Mouse (Mus musculus) hindbrain, postnatal 0 days (tissue): ENCODE results near the gene Ecpas. TPM values are rescaled to one million over a fixed set of nuclear protein-coding genes. Genes with fewer than 3 reads are reported as not detected.

ENCODE experiments used
- ATAC-seq: fragments of 200-750 bp; cut with Nextera tagmentation; 2 replicates; pipeline ENCODE4 v1.8.0; 2017; ENCODE audit warnings: mild to moderate bottlenecking, moderate TSS enrichment, moderate library complexity
- DNase-seq: peaks from one replicate; pipeline ENCODE4 v3.0.0-alpha.2; 2015; ENCODE audit warnings: low spot score
- H3K27ac ChIP-seq: fragments of 300-500 bp; sonication (generic); 2 replicates; pipeline ENCODE4 v1.5.1; 2014; ENCODE audit warnings: mild to moderate bottlenecking
- H3K27me3 ChIP-seq: fragments of 300-500 bp; sonication (generic); 2 replicates; pipeline ENCODE4 v1.6.1; 2014; ENCODE audit warnings: low read length, mixed read lengths; ENCODE audit not compliant: insufficient read depth
- H3K36me3 ChIP-seq: fragments of 300-500 bp; sonication (generic); 2 replicates; pipeline ENCODE4 v1.6.1; 2014; ENCODE audit warnings: low read length, mixed read lengths; ENCODE audit not compliant: insufficient read depth
- H3K4me1 ChIP-seq: fragments of 300-500 bp; sonication (generic); 2 replicates; pipeline ENCODE4 v1.6.1; 2014; ENCODE audit warnings: antibody characterized with exemption, low read length, mixed read lengths; ENCODE audit not compliant: insufficient read depth
- H3K4me2 ChIP-seq: fragments of 300-500 bp; sonication (generic); 2 replicates; pipeline ENCODE4 v1.6.1; 2014; ENCODE audit warnings: low read depth, mild to moderate bottlenecking, low read length, moderate library complexity, mixed read lengths
- H3K4me3 ChIP-seq: fragments of 300-500 bp; sonication (generic); 2 replicates; pipeline ENCODE4 v1.5.1; 2014; ENCODE audit warnings: low read length
- H3K9ac ChIP-seq: fragments of 300-500 bp; sonication (generic); replicated peaks from 2 replicates; pipeline ENCODE4 v1.6.1; 2014; ENCODE audit warnings: mild to moderate bottlenecking, low read length, moderate library complexity, mixed read lengths
- H3K9me3 ChIP-seq: fragments of 300-500 bp; sonication (generic); 2 replicates; pipeline ENCODE4 v1.6.1; 2016; ENCODE audit warnings: low read length, mixed read lengths
- CTCF ChIP-seq: IDR thresholded peaks from 2 replicates; pipeline ENCODE4 v1.5.1; 2016; ENCODE audit warnings: antibody characterized with exemption, control low read depth, low read depth
- WGBS: fragments of 180-500 bp; shearing (Covaris S2); extraction: QIAGEN DNeasy Blood & Tissue Kit; methylation state at CpG from one replicate; pipeline ENCODE4 v1.1.7; 2014; 5-methylcytosine and 5-hydroxymethylcytosine counted together
- polyA plus RNA-seq: library from polyadenylated mRNA; unstranded; fragments of >200 nt; fragmentation: Nextera tagmentation; extraction: Ambion mirVana; gene quantifications from 2 replicates; pipeline ENCODE4 v1.2.1, GENCODE M21; 2015
- total RNA-seq: library from RNA; depleted of rRNA; stranded (reverse); fragments of >200 nt; gene quantifications from 2 replicates; pipeline ENCODE4 v1.2.3, GENCODE M21; 2014

Ecpas gene
- total and polyA plus RNA-seq, 2 experiments from 2014 or later = 36.6 to 53.0 TPM

DNA sequence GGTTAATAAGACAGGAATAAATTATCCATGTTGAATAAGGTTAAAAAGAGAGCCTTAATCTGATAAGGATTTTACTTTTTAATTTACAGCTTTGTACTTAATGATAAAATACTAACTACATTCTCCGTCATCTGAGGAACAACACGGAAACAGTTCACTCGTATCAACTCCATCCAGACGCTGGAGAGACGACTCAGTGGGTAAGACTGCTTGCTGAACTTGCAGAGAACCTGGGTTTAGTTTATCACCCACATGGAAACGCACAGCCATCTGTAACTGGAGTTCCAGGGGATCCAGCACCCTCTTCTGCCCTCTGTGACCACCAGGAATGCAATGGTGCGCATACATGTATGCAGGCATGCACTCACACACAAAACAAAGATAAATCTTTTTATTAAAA, 18.1 kb downstream of the Ecpas start:
- Histone ChIP-seq H3K27me3 (no peaks in the 10 kb centered on the region), H3K36me3 (no peaks in the 10 kb centered on the region), H3K9ac (no peak overlapping the region), H3K4me2 (no peak overlapping the region), H3K27ac (no peak overlapping the region), H3K4me3 (no peak overlapping the region), H3K9me3 (no peaks in the 10 kb centered on the region), H3K4me1 (no peaks in the 10 kb centered on the region)
- TF ChIP-seq CTCF = no peak
- DNase-seq (no peak), ATAC-seq (no peak)
- WGBS = 88% methylated on average over 7 of the region's 7 CpGs

DNA sequence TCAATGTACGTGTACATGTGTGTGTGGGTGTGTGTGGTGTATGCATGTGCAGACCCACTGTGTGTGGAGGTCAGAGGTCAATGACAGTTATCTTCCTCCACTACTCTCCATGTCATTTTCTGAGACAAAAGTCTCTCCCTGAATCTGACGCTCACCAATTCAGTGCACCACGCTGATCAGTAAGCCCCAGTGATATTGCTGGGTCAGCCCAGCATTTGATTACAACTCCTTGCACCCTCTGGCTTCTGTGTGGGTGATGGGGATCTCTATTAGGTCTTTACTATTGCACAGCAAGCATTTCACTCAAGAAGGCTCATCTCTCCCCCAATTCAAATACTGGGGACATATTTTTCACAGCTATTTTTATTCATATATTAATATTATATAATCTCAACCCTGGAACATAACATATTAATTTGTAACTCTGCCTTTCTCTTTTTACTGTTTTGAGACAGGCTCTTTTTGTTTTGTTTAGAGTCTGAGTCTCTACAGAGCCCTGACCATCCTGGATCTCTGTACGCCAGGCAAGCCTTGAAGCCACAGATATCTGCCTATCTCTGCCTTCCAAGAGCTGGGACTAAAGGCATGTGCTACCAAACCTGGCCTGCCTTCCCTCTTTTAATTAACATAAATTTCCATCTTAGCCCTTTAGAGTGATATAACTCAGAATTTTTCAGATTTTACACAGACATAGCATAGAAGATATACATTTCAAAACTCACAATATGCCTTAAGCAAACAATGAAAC, 22.3 kb downstream of the Ecpas start:
- no peaks in the 10 kb centered on the region for H3K27me3 ChIP-seq
- no peak overlapping the region for H3K27ac ChIP-seq
- no peak overlapping the region for H3K4me3 ChIP-seq
- ATAC-seq = no peak
- no peaks in the 10 kb centered on the region for H3K36me3 ChIP-seq
- 88% methylated on average over 4 of the region's 4 CpGs for WGBS
- no peaks in the 10 kb centered on the region for H3K9me3 ChIP-seq
- TF ChIP-seq CTCF = no peak
- H3K4me1 ChIP-seq = no peaks in the 10 kb centered on the region
- H3K4me2 ChIP-seq = no peak overlapping the region
- H3K9ac ChIP-seq = no peak overlapping the region
- no peak for DNase-seq

DNA sequence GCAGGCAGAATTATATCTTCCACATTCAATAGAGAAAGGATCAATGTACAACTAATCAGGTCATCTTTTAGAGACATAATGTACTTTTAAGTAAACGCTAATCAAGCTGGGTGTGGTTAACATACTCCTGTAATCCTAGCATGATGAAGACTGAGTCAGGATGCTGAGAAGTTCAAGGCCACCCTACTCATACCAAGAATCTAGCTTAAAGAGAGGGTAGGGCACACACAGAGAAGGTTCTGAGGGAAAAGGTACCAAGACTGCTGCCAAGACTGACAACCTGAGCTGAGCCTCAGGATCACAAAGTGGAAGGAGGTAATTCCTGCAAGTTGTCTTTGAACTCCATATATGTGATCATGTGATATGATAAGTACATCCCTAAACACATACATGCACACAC, 24.0 kb downstream of the Ecpas start:
- Histone ChIP-seq H3K4me2 (no peak overlapping the region), H3K36me3 (no peaks in the 10 kb centered on the region), H3K9me3 (no peaks in the 10 kb centered on the region), H3K4me3 (no peak overlapping the region), H3K27ac (no peak overlapping the region), H3K27me3 (no peaks in the 10 kb centered on the region), H3K9ac (no peak overlapping the region), H3K4me1 (no peaks in the 10 kb centered on the region)
- 87% methylated on average over 1 of the region's 1 CpGs for WGBS
- ATAC-seq = no peak
- TF ChIP-seq CTCF = no peak
- DNase-seq = no peak

DNA sequence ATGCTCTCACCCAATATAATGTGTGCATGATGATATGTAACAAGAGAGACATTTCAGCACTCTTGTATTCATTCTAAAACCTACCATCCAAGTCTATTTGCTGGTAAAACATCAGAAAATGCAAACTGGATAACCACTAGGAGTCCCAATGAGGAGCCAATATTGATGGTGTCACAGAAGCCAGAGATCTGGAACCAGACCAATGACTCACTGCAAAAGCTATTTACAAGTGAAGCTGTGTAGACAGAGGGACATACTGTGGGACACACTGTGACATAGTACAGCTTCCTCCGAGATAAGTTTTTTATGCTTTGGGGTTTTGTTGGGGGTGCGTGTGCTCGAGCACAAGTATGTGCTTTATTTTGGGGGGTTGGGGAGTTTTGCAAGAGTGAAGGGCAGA, 24.9 kb downstream of the Ecpas start:
- H3K27me3 ChIP-seq = no peaks in the 10 kb centered on the region
- H3K36me3 ChIP-seq = no peaks in the 10 kb centered on the region
- 93% methylated on average over 3 of the region's 3 CpGs for WGBS
- H3K4me2 ChIP-seq = no peak overlapping the region
- no peak overlapping the region for H3K4me3 ChIP-seq
- no peaks in the 10 kb centered on the region for H3K4me1 ChIP-seq
- no peaks in the 10 kb centered on the region for H3K9me3 ChIP-seq
- ATAC-seq = no peak
- no peak overlapping the region for H3K9ac ChIP-seq
- DNase-seq = no peak
- no peak overlapping the region for H3K27ac ChIP-seq
- TF ChIP-seq CTCF = no peak

DNA sequence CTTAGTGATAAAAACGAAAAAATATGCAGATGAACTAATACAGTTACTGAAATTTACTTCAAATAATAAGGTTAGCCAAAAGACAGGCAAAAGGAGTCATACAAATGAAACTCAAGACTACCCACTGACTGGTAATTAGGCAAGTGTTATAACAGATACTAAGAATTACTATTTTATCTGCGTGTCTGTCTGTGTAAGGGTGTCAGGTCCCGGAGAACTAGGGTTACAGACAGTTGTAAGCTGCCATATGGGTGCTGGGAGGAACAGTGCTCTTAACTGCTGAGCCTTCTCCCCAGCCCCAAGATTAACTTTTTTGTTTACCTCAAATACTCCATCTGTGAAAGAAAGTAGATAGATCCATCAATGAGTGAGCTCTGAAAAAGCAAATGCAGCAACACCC, 25.8 kb downstream of the Ecpas start:
- no peak overlapping the region for H3K27ac ChIP-seq
- no peak for DNase-seq

DNA sequence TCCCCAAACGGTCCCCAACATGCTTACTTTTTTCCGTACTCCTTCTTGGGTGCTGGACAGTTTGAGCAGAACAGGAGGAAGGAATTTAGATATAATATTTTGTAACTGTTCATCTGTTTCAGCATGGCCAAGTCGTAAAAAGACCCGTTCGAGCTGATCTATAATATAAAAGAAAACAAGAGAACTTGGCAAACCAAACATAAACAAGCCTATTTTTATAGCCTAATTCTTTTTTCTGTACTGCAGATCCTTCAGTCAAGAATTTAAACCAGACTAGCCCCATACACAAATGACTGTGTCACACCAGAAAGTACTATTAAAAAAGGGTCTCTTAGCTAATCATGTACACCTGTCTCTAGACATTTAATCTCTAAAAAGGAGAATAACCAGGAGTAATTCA, 27.2 kb downstream of the Ecpas start:
- TF ChIP-seq CTCF = no peak
- ATAC-seq = no peak
- H3K4me3 ChIP-seq = no peak overlapping the region

More for the DNA sequence above, 25.8 kb downstream of the Ecpas start:
- no peak for TF ChIP-seq CTCF
- H3K4me1 ChIP-seq = no peaks in the 10 kb centered on the region
- H3K27me3 ChIP-seq = no peaks in the 10 kb centered on the region
- H3K9me3 ChIP-seq = no peaks in the 10 kb centered on the region
- H3K4me2 ChIP-seq = no peak overlapping the region
- H3K4me3 ChIP-seq = no peak overlapping the region
- H3K36me3 ChIP-seq = no peaks in the 10 kb centered on the region
- H3K9ac ChIP-seq = no peak overlapping the region
- 92% methylated on average over 3 of the region's 3 CpGs for WGBS
- ATAC-seq = no peak

DNA sequence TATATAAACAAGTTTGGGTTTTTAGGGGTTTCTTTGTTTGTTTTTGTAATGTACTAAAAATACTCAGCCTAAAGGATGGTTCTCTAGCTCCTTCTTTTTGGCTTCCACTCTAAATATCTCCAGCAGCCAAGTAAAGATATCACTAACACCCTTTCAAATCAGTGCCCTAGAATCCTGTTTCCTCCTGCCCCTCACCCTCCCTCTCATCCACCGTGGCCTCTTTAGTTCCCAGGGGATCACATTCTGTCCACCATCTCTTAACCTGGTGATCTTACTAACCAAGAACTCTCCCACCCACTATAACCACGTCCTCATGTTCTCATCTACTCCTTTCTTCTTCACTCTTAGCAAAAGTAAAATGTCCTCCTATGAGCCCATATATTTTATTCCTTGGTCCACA, 28.7 kb downstream of the Ecpas start:
- no peaks in the 10 kb centered on the region for H3K4me1 ChIP-seq
- H3K9me3 ChIP-seq = no peaks in the 10 kb centered on the region
- H3K4me3 ChIP-seq = no peak overlapping the region
- no peak overlapping the region for H3K9ac ChIP-seq
- DNase-seq = no peak
- H3K36me3 ChIP-seq = no peaks in the 10 kb centered on the region
- H3K4me2 ChIP-seq = no peak overlapping the region
- WGBS = 80% methylated on average over 2 of the region's 2 CpGs
- H3K27ac ChIP-seq = no peak overlapping the region
- H3K27me3 ChIP-seq = no peaks in the 10 kb centered on the region
- ATAC-seq = no peak
- TF ChIP-seq CTCF = no peak

More for the DNA sequence above, 27.2 kb downstream of the Ecpas start:
- DNase-seq = no peak
- H3K36me3 ChIP-seq = no peaks in the 10 kb centered on the region
- H3K4me1 ChIP-seq = no peaks in the 10 kb centered on the region
- H3K27me3 ChIP-seq = no peaks in the 10 kb centered on the region
- no peak overlapping the region for H3K4me2 ChIP-seq
- H3K27ac ChIP-seq = no peak overlapping the region
- no peaks in the 10 kb centered on the region for H3K9me3 ChIP-seq
- WGBS = 88% methylated on average over 5 of the region's 5 CpGs
- H3K9ac ChIP-seq = no peak overlapping the region
